Mouse (Mus musculus): ENCODE results near the gene Atp13a1. TPM values are rescaled to one million over a fixed set of nuclear protein-coding genes. Genes with fewer than 3 reads are reported as not detected.

The Atp13a1 gene
- 10 to 100 TPM; 37.1 to 40.1 TPM for total RNA-seq (2021)

DNA sequence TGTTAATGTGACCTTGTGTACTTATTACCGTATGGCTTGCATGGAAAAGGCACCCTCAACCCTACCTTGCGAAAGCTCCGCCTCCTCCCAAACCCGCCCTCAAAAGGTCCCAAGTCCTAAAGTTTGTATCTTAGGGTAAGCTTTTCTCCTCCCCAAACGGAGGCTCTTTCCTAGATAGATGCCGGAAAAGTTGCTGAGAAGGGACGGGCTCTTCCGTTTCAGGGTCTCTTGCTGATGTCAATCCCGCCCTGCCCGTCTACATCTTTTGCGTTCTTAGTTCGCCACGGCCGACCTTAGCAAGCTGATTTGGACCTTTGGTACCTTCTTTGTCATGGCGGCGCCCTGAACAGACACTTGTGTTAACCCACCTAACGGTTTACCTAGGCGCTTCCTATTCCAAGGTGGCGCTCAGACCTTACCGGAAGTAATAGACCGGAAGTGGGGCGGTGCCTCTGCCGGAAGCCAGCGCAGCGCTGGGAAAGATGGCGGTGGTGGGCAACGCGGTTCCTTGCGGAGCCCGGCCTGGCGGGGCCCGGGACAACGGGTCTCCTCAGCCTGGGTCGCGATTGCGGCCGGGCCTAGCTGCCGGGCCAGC, at the start of gene Atp13a1, which contains the start of gene Zfp866:
TSS of gene Atp13a1 (plus strand) at position 391 of the 595 bp plus-strand sequence.
TSS of gene Zfp866 (minus strand) at position 406 of the 595 bp plus-strand sequence.
- intact Hi-C loops (cut with DNase I): no loop called here
- peak; percentile 89 to 90 for DNase-seq (ENCODE audit: low spot score in 2 of 2)

DNA sequence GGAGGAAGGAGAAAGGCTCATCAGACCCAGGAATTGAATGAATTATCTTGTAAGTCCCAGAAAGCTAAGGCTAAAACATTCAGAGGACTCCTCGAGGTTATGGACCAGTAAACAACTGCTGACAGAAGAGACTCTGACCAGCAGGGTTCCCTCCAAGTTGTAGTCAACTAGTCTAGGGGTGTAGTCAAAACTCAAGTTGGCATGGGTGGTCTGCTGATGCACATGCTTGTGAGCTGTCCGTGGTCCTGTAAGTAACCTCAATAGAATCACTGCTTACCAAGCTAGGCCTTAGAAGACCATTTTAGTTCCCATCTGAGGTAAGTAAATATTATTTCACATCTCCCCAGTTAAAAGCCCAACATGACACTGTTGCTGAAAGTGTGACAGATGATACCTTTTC, 49.7 kb upstream of the Atp13a1 start:
- intact Hi-C loops (cut with DNase I): no loop called here

DNA sequence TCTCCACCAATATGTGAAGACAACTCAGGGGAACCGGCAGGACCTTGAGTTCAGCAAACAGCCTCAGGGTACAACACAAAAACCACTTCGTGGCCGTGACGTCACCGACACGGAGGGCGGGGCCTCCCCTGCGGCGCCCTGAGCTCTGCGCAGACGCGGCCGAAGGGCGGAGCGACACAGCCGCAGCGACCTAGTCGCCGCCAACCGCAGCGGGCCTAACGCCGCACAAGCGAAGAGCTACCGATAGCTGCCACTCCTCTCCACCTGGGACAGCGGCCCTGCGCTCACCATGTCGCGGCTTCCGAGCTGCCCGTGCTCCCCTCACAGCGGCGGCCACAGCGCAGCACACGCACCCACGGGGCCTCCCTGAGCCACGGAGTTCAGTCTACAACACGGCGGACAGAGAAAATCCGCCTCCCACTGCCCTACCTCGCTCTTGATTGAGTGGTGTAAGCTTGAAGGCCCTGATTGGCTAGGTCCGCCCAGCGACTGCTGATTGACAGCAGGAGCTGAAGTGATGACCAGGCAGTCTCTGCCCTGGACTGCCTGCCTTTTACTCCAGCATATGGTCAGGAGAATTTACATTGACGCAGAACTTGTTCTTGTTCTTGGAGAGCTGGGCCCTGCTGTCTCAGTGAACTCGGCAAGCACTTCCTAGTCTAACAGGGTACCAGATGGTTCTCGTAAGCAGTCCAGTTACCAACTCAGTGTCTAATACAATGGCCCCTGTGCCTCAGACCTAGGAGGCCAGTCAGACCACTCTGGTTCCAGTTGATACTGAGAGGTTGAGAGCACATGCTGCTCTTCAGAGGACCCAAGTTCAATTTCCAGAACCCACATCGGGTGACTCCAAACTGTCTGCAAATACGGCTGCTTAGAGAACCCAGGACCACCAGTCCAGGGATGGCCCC, 41.2 kb upstream of the Atp13a1 start, which contains the start of gene Zfp963:
TSS of gene Zfp963 (minus strand) at position 427 of the 911 bp plus-strand sequence.
- DNase-seq (ENCODE audit: low spot score in 2 of 2): peak; percentile 95 to 97
- intact Hi-C loops (cut with DNase I): loop anchor here (5.0 kb wide), 1 partner anchor 32 kb away; no protein-coding TSS in a partner anchor

More for the DNA sequence above, 49.7 kb upstream of the Atp13a1 start:
- no peak for DNase-seq (ENCODE audit: low spot score in 2 of 2)

DNA sequence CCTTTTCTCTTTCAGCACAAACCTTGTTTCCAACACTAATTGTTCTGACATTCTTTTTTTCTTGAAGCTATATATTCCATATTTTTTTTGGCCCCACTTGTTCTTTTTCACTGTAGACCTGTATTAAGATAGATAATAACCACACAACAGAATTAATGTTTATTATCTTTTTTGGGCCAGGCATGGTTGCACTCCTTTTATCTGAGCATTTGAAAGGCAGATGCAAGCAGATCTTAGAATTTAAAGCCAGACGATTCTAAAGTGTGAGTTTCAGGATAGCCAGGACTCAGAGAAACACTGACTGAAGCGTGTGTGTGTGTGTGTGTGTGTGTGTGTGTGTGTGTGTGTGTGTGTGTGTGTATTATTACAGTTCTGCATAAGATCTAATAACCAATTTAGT, 38.5 kb upstream of the Atp13a1 start:
- intact Hi-C loops (cut with DNase I): loop anchor here (5.0 kb wide), 1 partner anchor 35 kb away; no protein-coding TSS in a partner anchor
- no peak for DNase-seq (ENCODE audit: low spot score in 2 of 2)

DNA sequence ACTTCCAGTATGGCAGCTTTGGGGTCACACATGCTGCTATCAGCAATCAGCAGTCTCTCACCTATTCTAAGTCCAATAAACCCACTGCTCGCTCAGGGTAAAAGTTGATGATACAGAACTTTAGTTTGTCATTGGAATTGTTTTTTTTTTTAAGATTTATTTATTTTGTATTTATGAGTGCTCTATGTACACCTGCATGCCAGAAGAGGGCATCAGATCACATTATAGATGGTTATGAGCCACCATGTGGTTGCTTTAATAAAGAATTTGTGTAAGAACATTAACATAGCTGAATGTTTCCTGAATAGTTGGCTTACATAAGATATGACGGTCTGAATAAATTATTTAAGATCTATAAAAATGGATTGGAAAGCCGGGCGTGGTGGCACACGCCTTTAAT, 32.6 kb upstream of the Atp13a1 start:
- intact Hi-C loops (cut with DNase I): no loop called here
- DNase-seq (ENCODE audit: low spot score in 2 of 2): no peak

DNA sequence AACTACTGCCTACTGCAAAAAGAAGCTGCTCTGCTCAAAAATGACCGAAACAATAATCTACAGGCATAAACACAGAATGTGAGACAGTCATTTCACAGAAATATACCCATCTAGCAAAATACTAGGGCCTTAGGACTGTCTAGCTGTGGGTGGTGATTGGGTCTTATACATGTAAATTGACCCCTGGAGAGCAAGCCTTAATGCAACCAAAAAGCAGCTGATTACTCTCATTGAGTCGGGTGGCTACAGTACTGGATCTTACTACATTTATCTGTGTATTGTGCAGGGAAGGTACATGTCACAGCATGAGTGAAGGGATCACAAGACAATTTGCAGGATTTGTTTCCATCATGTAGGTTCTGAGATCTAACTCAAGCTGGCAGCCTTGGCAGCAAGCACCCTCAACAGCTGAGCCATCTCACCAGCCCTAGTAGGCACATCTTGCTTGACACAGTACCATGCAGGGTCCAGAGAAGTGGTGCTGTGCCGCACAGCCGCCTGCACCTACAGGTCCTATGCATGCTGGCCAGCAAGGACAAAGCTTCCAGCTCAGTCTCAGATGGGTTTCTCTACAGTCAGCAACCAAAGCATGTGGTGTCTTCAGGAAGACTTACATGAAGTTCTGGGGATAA, 29.0 kb upstream of the Atp13a1 start:
- DNase-seq (ENCODE audit: low spot score in 2 of 2): no peak
- intact Hi-C loops (cut with DNase I): no loop called here

DNA sequence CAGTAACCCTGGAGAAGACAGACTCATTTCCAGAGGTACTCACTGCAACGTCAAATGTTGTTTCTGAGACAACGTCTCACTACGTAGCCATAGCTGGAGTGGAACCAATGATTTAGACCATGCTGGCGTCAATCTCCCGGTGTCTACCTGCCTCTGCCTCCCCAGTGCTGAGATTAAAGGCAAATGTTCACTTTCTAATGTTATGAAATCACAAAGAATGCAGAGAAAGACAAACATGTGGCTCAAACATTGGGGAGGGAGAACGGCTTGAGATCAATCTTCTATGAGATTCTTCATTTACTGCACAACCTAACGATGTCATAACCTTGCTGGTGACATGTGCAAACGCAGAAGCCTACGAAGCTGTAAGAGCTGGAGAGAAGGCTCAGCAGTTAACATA, 19.7 kb upstream of the Atp13a1 start:
- intact Hi-C loops (cut with DNase I): no loop called here
- no peak for DNase-seq (ENCODE audit: low spot score in 2 of 2)

DNA sequence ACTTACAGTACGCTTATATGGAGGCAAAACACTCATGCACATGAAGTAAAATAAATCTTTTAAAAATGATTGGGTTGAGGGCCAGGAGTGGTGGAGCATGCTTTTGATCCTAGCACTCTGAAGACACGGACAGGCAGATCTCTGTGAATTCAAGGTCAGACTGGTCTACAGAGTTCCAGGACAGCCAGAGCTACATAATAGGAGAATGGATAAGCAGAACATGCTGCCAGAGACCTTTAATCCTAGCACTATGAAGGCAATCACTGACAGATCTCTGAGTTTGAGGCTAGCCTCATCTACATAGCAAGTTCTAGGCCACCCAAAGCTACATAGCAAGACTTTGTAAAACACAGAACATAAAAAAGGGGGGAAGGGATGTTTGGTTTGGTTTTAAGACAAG, 18.9 kb upstream of the Atp13a1 start:
- no peak for DNase-seq (ENCODE audit: low spot score in 2 of 2)
- intact Hi-C loops (cut with DNase I): no loop called here

DNA sequence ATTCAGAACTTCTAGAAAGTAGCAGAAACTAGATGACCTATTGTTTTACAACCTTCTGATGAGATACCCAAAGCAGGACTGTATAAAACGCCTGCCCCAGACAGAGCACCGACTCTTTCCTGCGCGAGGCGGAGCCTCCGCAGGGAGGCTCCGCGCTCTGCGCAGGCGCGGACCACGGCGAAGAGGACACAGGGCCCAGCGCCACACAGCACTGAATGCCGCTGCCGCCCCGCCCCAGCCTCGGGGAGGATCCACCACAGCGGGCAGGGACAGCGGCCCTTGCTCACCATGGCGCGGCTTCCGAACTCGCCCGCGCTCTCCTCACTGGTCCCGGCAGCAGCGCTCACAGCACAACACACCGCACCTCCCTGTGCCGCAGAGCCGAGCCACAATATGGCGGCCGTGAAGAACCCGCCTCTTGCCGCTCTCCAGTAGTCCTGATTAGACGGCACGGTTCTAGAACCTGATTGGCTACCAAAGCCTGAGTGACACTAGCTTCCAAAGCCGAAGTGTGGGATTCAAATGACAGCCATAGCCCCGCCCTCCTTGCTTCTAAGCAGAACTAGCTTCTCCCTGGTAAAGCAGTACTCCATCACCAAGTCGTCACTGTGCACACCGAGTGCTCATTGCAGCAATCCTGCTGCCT, 16.3 kb upstream of the Atp13a1 start, which contains the start of gene Gm20422:
TSS of gene Gm20422 (minus strand) at position 384 of the 646 bp plus-strand sequence.
- intact Hi-C loops (cut with DNase I): no loop called here

DNA sequence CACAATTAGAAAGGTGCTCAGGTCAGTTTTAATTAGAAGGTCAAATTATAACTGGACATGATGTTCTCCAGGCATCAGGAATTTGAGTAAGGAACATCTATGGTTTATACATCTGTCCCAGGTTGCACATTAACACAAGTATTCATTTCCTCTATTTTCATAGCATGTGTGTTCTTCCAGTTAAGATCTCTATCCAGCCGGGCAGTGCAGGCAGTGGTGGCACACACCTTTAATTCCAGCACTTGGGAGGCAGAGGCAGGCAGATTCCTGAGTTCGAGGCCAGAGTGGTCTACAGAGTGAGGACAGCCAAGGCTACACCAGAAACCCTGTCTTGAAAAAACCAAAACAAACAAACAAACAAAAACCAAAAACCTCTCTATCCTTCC, 15.8 kb upstream of the Atp13a1 start:
- intact Hi-C loops (cut with DNase I): no loop called here
- DNase-seq (ENCODE audit: low spot score in 2 of 2): no peak

More for the DNA sequence above, 16.3 kb upstream of the Atp13a1 start, which contains the start of gene Gm20422:
- DNase-seq (ENCODE audit: low spot score in 2 of 2): peak; percentile 91

DNA sequence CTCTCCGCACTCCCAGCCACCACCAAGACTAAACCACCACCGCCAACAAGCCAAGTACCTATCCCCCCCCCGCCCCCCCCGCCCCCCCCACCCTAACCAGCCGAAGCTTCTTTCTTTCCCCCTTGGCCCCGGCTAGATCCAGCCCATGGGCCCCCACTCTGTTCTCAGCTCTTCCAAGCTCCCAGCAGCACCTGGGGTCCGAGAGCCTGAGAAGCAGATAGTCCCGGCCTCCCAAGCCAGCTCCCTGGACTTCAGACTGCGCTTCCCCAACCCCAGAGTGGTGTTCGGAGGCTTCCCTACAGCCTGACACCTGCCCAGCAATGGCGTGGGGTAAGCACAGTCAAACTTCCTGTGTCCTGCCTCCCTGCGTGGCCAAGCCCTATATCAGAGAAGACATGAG, 13.9 kb upstream of the Atp13a1 start:
- DNase-seq (ENCODE audit: low spot score in 2 of 2): no peak
- intact Hi-C loops (cut with DNase I): no loop called here

DNA sequence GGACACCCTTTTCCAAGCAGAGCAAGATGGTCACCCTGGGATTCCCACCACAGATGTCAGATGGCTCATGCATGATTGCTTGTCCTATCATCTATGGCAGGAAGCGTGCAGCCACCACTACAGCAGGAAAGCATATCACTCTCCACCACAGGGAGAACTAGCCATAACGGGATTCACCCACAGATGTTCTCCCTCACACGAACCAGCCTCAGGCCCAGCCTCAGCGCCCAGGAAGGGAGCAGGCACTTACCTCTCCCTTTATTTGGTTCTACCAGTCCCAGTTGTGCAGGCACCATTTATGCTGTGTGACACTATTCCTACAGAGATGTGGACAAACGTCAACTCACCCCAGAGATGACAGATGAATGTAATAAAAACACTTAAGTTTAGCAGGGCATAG, 1.9 kb upstream of the Atp13a1 start:
- no peak for DNase-seq (ENCODE audit: low spot score in 2 of 2)
- intact Hi-C loops (cut with DNase I): no loop called here

DNA sequence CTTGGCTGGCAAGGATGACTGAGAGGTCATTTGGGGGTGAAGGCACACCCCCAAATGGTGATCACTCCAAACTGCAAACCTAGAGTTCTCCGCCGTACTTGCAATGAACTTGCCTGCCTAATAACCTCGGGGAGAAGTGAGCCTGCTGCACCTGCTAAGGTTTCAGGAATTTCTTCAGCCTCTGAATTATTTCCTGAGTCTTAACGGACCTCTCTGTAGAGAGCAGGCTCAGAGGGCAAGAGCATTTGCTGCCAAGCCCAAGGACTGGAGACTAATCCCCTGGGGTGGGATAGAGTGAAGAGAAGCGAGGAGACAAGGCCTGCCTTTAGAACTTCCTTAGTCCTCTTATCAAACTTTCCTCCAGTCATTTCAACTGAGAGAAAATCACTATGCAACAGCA, 1.2 kb upstream of the Atp13a1 start:
- intact Hi-C loops (cut with DNase I): no loop called here
- DNase-seq (ENCODE audit: low spot score in 2 of 2): no peak

DNA sequence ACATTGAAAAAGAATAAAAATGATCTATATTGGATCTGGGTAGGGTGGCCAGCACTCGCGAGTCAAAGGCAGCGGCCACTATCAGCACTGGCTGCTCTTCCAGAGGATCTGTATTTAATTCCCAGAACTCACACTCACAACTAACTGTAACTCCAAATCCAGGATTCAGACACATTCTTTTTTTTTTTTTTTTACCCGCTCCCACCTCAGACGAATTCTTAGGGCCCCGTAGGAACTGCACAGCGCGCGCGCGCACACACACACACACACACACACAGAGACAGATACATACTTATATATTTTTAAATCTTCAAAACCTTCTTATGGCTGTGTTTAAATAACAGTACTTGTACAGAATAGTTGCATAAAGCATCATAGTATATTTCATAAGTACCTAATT, 599 bp upstream of the Atp13a1 start:
- intact Hi-C loops (cut with DNase I): no loop called here
- DNase-seq (ENCODE audit: low spot score in 2 of 2): no peak

DNA sequence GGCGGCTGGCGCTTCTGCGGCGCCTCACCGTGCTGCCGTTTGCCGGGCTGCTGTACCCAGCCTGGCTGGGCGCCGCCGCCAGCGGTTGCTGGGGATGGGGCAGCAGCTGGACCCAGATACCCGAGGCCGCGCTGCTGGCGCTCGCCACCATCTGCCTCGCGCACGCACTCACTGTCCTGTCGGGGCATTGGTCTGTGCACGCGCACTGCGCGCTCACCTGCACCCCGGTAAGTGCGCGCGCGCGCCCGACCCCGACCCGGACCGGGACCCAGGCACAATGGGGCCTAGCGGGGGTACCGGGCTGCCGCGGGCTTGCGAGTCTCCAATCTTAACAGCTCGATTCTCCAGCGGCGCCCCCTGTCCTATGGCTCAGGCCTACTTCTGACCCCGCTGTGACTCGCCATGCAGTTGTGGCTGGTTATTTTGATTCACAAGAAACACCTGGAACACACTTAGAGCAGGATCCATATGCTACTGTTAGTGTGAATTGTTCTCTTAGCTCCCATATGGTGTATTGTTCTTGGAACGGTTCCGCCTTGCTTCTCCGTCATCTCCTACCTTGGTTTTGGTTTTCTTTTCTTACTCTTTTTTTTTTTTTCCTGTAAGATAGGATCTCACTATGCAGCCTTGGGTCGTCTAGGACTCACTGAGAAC, 579 bp downstream of the Atp13a1 start:
- intact Hi-C loops (cut with DNase I): no loop called here
- no peak for DNase-seq (ENCODE audit: low spot score in 2 of 2)

DNA sequence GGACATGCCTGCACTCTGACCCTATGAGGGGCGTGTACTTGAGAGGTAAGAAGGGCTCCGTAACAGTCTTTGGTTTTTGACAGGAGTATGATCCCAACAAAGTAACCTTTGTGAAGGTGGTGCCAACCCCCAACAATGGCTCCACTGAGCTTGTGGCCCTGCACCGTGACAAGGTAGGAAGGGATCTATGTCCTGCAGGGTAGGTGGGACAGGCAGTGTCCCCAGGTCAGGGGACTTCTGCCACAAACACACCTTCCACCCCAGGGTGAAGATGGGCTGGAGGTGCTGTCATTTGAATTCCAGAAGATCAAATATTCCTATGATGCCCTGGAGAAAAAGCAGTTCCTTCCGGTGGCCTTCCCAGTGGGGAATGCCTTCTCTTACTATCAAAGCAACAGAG, 2.7 kb downstream of the Atp13a1 start:
- DNase-seq (ENCODE audit: low spot score in 2 of 2): no peak
- intact Hi-C loops (cut with DNase I): no loop called here

DNA sequence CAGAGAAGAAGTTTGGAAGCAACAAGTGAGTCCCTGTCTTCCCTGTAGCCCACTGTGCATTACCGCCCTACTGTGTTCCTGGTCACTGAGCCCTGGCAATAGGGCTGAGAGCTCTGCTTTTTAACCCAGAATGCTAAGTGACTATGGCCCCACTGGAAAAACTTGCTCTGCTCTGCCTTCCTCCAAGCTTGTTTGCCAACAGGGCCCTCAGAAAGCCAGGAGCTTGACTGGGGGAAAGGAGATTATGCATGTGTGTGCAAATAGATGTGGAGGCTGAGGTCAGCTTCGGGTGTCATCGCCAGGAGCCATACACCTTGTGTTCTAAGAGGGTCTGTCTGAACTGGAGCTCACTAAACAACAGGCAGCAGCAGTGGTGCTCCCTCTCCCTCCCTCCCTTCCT, 3.1 kb downstream of the Atp13a1 start:
- intact Hi-C loops (cut with DNase I): no loop called here

DNA sequence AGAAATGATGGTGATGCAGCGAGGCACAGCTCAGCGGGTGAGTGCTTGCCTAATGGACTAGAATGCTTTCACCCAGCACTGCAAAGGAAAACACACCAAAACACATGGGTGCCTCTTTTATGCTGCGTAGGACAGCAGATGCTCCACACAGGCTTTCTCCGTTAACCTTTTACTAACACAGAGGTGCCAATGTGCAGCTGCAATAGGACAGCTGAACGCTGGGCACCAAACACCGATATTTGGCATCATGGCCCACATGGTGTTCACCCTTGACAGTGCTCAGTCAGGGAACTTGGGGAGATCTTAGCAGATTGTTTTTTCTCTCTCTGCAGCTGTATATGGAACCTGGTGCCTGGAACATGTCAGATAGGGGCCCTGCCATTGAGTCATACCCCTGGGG, 3.9 kb downstream of the Atp13a1 start:
- intact Hi-C loops (cut with DNase I): no loop called here
- DNase-seq (ENCODE audit: low spot score in 2 of 2): no peak

More for the DNA sequence above, 3.1 kb downstream of the Atp13a1 start:
- DNase-seq (ENCODE audit: low spot score in 2 of 2): no peak

DNA sequence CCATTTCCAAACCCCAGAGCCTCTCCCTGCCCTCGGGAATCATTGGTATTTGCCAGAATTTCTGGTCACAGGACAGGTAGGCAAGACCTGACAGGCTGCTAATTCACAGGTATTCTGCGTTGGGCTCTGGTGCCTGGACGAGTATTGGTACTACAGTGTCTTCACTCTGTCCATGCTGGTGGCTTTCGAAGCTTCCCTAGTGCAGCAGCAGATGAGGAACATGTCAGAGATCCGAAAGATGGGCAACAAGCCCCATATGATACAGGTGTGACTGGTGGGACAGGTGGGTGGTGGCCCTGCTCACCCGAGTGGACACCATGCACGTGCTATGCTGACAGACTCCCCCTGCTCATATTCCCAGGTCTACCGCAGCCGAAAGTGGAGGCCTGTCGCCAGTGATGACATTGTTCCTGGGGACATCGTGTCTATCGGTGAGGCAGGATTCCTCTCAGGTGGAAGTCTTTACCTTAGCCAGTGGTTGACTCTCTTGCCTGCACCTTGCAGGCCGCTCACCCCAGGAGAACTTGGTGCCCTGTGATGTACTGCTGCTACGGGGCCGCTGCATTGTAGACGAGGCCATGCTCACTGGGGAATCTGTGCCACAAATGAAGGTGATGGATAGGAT, 5.9 kb downstream of the Atp13a1 start:
- peak in 1 of 2 experiments; percentile 2 for DNase-seq (ENCODE audit: low spot score in 2 of 2)
- intact Hi-C loops (cut with DNase I): no loop called here
